Mouse (Mus musculus): Measurements from ENCODE around the gene Gm4981.

- TF ChIP-seq POLR2A (IDR thresholded peaks at IDR 0.05; ENCODE audit: control insufficient read depth, low read depth, low read length) (no peak), CTCF (IDR thresholded peaks at IDR 0.05; ENCODE audit: control insufficient read depth, insufficient read depth, insufficient replicate concordance, low read depth, low read length) (no peak)
These were observed 22.0 kb downstream of the Gm4981 start for GRCm38 (mm10) chr10:58214497-58214896.
